Mouse (Mus musculus): Measurements from ENCODE around the gene Phyhd1. TPM values are rescaled to one million over a fixed set of nuclear protein-coding genes. Genes with fewer than 3 reads are reported as not detected.

Gene Phyhd1
- polyA plus RNA-seq, 1 experiment: 1.8 TPM

DNA sequence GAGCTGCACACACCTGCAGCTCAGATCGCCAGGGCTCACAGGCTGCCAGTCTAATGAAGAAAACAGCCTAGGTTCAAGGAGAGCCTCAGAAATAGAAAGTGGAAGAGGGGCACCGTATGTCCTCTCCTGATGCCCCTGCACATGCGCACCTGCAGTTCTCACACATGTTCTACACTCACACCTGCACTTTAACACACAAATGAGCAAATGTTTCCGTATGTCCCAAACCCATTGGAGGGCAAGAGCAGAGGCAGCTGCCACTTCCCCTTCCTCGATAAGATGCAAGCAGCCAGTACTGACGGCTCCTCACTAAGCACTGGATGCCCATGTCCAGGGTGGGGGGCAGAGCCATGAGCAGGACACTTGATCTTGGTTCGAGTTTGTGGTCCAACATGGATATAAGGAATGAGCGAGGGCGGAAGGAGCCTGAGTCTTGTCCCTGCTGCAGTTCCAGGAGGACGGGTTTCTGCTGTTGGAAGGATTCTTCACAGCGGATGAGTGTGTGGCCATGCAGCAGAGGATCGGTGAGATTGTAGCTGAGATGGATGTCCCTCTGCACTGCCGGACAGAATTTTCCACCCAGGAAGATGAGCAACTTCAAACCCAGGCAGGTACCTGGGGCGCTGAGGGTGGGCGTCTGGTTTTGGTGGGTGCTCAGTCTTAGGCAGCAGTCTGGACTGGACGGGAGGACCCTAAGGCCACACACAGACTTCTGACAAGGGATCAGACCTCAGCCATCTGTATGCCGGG is 3.4 kb downstream of the Phyhd1 start:
- no peak overlapping the region for H3K27ac ChIP-seq (ENCODE audit: control insufficient read depth, insufficient read depth, low read depth, low read length)
- peaks cover 3% of the 10 kb centered on the region; the same call in 1 of the 2 replicates for H3K4me1 ChIP-seq (ENCODE audit: control insufficient read depth, insufficient read depth, low read length)
- H3K4me3 ChIP-seq (ENCODE audit: control insufficient read depth, low read depth, low read length): no peak overlapping the region
- TF ChIP-seq POLR2A (IDR thresholded peaks at IDR 0.05; ENCODE audit: control insufficient read depth, low read depth, low read length) (no peak), CTCF (IDR thresholded peaks at IDR 0.05; ENCODE audit: control insufficient read depth, insufficient read depth, insufficient replicate concordance, low read depth, low read length) (no peak)
- H3K36me3 ChIP-seq (ENCODE audit: control insufficient read depth, insufficient read depth, low read length): no peaks in the 10 kb centered on the region
- no peaks in the 10 kb centered on the region for H3K27me3 ChIP-seq (ENCODE audit: control insufficient read depth, insufficient read depth, low read length)

DNA sequence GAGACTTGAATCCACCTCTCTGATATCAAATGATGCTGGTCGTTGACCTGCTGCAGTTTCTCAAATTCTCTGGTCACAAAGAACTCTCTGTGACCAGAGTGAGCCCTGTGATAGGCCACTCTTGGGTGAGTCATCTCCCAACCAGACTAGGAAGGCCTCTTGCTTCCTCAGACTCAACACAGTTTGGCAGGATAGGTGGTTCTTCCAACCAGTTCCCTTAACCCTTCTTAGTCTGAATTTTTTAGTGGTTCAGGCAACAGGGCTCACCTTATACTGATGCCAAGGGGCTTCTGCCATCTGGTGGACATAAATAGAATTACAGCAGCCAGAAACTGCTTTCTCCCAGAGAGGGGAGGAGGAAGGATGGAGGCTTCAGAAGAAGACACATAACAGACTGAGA is 4.1 kb downstream of the Phyhd1 start:
- no peak for TF ChIP-seq CTCF (IDR thresholded peaks at IDR 0.05; ENCODE audit: control insufficient read depth, insufficient read depth, insufficient replicate concordance, low read depth, low read length)
- TF ChIP-seq POLR2A (IDR thresholded peaks at IDR 0.05; ENCODE audit: control insufficient read depth, low read depth, low read length): no peak
- no peaks in the 10 kb centered on the region for H3K27me3 ChIP-seq (ENCODE audit: control insufficient read depth, insufficient read depth, low read length)
- H3K4me3 ChIP-seq (ENCODE audit: control insufficient read depth, low read depth, low read length): no peak overlapping the region
- no peaks in the 10 kb centered on the region for H3K36me3 ChIP-seq (ENCODE audit: control insufficient read depth, insufficient read depth, low read length)
- H3K27ac ChIP-seq (ENCODE audit: control insufficient read depth, insufficient read depth, low read depth, low read length): no peak overlapping the region
- peaks cover 1% of the 10 kb centered on the region; the same call in 1 of the 2 replicates for H3K4me1 ChIP-seq (ENCODE audit: control insufficient read depth, insufficient read depth, low read length)

DNA sequence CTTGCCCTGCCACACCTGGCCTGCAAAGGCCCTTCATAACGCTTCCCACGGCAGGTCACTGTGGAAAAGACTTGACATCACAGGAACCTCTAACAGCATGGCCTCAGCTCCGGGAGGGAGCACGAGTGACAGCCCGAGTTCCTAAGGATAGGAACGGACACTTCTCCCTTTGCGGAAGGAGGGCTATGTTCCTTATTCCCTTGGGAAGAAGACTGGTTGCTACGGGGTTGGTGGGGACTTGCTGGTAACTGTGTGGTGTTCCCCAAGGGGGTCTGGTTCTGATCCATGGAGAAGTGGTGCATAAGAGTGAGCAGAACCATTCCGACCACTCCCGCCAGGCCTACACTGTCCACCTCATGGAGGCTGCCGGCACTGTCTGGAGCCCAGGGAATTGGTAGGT is 14.7 kb downstream of the Phyhd1 start, which contains the start of gene Gm28038:
Gm28038 (plus strand) TSS at position 301 of the 400 bp plus-strand sequence.
- Histone ChIP-seq H3K4me1 (ENCODE audit: control insufficient read depth, insufficient read depth, low read length) (peaks cover 8% of the 10 kb centered on the region), H3K27ac (ENCODE audit: control insufficient read depth, insufficient read depth, low read depth, low read length) (no peak within 1 kb of the TSS), H3K27me3 (ENCODE audit: control insufficient read depth, insufficient read depth, low read length) (no peaks in the 10 kb centered on the region), H3K36me3 (ENCODE audit: control insufficient read depth, insufficient read depth, low read length) (no peaks in the 10 kb centered on the region), H3K4me3 (ENCODE audit: control insufficient read depth, low read depth, low read length) (no peak within 1 kb of the TSS)
- TF ChIP-seq POLR2A (IDR thresholded peaks at IDR 0.05; ENCODE audit: control insufficient read depth, low read depth, low read length): no peak
- TF ChIP-seq CTCF (IDR thresholded peaks at IDR 0.05; ENCODE audit: control insufficient read depth, insufficient read depth, insufficient replicate concordance, low read depth, low read length): no peak

DNA sequence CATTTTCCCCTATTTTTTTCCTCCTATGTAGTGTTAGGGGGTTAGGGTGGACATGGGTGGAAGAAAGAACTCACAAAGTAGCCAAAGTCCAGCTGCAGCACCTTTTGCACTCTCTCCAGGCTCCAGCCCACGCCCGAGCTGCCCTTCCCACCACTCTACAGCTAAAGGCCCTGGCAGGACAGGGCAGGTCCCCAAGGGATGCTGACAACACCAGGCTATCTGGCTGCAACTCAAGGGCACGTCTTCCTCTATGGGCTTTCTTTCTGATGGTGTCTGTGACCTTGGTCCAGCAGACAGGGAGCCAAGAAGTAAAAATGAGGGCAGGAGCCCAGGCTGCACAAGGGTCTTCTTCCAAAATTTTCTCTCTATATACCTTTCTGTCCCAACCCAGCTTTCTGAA is 15.6 kb downstream of the Phyhd1 start:
- Histone ChIP-seq H3K36me3 (ENCODE audit: control insufficient read depth, insufficient read depth, low read length) (no peaks in the 10 kb centered on the region), H3K27ac (ENCODE audit: control insufficient read depth, insufficient read depth, low read depth, low read length) (no peak overlapping the region), H3K27me3 (ENCODE audit: control insufficient read depth, insufficient read depth, low read length) (no peaks in the 10 kb centered on the region), H3K4me1 (ENCODE audit: control insufficient read depth, insufficient read depth, low read length) (peaks cover 8% of the 10 kb centered on the region), H3K4me3 (ENCODE audit: control insufficient read depth, low read depth, low read length) (no peak overlapping the region)
- TF ChIP-seq CTCF (IDR thresholded peaks at IDR 0.05; ENCODE audit: control insufficient read depth, insufficient read depth, insufficient replicate concordance, low read depth, low read length) (no peak), POLR2A (IDR thresholded peaks at IDR 0.05; ENCODE audit: control insufficient read depth, low read depth, low read length) (no peak)

DNA sequence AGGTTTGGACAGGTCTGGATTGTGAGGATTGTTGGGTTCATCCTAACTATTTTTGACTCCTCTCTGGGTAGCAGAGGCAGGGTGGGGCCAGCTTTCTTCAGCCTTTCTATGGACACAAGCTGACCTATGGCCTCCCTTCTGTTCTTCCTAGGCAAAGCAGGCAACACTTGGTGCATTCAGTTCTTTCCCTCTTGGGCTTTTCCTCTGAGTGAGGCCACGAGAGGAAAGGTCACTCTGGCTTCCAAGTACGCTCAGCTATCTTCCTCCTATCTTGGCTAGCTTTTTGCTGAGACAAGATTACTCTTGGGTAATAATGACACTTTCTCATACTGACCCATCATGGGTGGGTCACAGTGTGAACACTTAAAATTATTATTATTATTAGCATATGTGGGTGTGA is 17.2 kb downstream of the Phyhd1 start:
- Histone ChIP-seq H3K4me3 (ENCODE audit: control insufficient read depth, low read depth, low read length) (no peak overlapping the region), H3K27ac (ENCODE audit: control insufficient read depth, insufficient read depth, low read depth, low read length) (no peak overlapping the region), H3K36me3 (ENCODE audit: control insufficient read depth, insufficient read depth, low read length) (no peaks in the 10 kb centered on the region), H3K27me3 (ENCODE audit: control insufficient read depth, insufficient read depth, low read length) (no peaks in the 10 kb centered on the region), H3K4me1 (ENCODE audit: control insufficient read depth, insufficient read depth, low read length) (peaks cover 13% of the 10 kb centered on the region)
- TF ChIP-seq POLR2A (IDR thresholded peaks at IDR 0.05; ENCODE audit: control insufficient read depth, low read depth, low read length) (no peak), CTCF (IDR thresholded peaks at IDR 0.05; ENCODE audit: control insufficient read depth, insufficient read depth, insufficient replicate concordance, low read depth, low read length) (no peak)

DNA sequence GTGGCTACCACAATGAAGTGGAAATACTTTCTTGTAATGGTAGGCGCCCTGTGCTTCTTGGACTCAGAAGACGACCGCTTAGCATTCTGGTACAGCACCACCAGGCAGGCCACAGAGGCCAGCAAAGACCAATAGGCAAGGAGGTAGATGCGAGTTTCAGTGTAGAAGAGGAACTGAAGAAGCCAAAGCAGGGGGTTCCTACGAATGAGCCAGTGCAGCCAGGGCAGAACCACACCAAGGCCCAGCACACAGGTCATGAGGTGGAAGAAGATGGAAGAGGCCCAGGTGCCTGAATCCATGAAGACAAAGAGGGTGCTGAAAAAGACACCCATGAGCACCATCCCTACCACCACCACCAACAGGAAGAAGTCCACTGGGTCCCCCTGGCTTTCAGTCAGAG is 19.0 kb downstream of the Phyhd1 start:
- no peak overlapping the region for H3K4me3 ChIP-seq (ENCODE audit: control insufficient read depth, low read depth, low read length)
- peaks cover 13% of the 10 kb centered on the region for H3K4me1 ChIP-seq (ENCODE audit: control insufficient read depth, insufficient read depth, low read length)
- TF ChIP-seq CTCF (IDR thresholded peaks at IDR 0.05; ENCODE audit: control insufficient read depth, insufficient read depth, insufficient replicate concordance, low read depth, low read length) (no peak), POLR2A (IDR thresholded peaks at IDR 0.05; ENCODE audit: control insufficient read depth, low read depth, low read length) (no peak)
- no peaks in the 10 kb centered on the region for H3K27me3 ChIP-seq (ENCODE audit: control insufficient read depth, insufficient read depth, low read length)
- H3K36me3 ChIP-seq (ENCODE audit: control insufficient read depth, insufficient read depth, low read length): no peaks in the 10 kb centered on the region
- no peak overlapping the region for H3K27ac ChIP-seq (ENCODE audit: control insufficient read depth, insufficient read depth, low read depth, low read length)

DNA sequence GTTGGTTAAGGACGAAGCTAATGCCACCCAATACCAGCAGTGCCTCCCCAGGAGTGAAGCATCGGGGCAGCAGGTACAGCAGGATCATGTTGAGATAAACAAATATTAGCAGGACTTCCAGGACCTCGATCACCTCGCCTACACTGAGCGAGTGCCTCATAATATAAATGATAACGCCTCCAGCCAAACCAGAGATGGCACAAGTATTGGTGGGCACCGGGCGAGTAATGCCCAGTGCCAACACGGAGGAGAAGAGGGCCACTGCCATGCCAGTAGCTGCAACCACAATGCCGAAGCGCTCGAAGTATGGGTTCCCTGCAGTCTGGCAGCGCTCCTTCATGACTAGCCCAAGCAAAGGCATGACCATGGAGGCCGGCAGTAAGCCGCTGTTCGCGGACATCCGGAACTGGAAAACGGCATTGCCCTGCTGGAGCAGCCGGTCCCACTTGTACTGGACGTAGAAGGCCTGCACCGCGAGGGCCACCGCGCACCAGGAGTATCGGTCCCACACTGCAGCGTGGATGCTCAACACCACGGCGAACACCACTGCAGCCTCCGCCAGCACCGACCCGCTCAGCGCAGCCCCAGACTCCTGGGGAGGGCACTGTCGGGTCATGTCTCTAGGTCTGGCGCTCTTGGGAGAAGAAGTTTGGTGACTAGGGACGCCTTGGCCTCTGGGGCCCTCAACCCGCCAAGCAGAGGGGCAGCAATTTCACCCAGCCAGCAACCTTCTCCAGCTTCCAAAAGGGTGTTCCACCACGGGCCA is 19.6 kb downstream of the Phyhd1 start:
- H3K4me3 ChIP-seq (ENCODE audit: control insufficient read depth, low read depth, low read length): peak overlapping the region; percentile 97
- no peaks in the 10 kb centered on the region for H3K27me3 ChIP-seq (ENCODE audit: control insufficient read depth, insufficient read depth, low read length)
- no peaks in the 10 kb centered on the region for H3K36me3 ChIP-seq (ENCODE audit: control insufficient read depth, insufficient read depth, low read length)
- peaks cover 13% of the 10 kb centered on the region for H3K4me1 ChIP-seq (ENCODE audit: control insufficient read depth, insufficient read depth, low read length)
- peak overlapping the region; percentile 70 for H3K27ac ChIP-seq (ENCODE audit: control insufficient read depth, insufficient read depth, low read depth, low read length)
- TF ChIP-seq POLR2A (IDR thresholded peaks at IDR 0.05; ENCODE audit: control insufficient read depth, low read depth, low read length): no peak
- no peak for TF ChIP-seq CTCF (IDR thresholded peaks at IDR 0.05; ENCODE audit: control insufficient read depth, insufficient read depth, insufficient replicate concordance, low read depth, low read length)
